Mouse (Mus musculus) heart, embryonic 14.5 days (tissue): ENCODE data around the gene Cd300lg. TPM values are rescaled to one million over a fixed set of nuclear protein-coding genes. Genes with fewer than 3 reads are reported as not detected.
A peak's percentile ranks its signal among the peaks of the same experiment; 100 is the strongest.

ENCODE experiments used
- ATAC-seq: fragments of 200-750 bp; cut with Nextera tagmentation; 2 replicates; pipeline ENCODE4 v1.8.0; 2017; ENCODE audit warnings: low read depth, moderate TSS enrichment; ENCODE audit not compliant: insufficient number of reproducible peaks, insufficient read depth, low FRiP score
- H3K27ac ChIP-seq, 2 experiments: fragments of 200-500 bp in 1 of 2; fragments of 300-500 bp in 1 of 2; sonication (generic) in 1 of 2; replicated peaks in 1 of 2; 2 replicates each; pipeline ENCODE4 v1.5.1; 2012 to 2014; ENCODE audit warnings: low read depth in 2 of 2, low read length in 2 of 2, control low read depth in 1 of 2, mild to moderate bottlenecking in 1 of 2, mixed read lengths in 1 of 2; ENCODE audit not compliant: control insufficient read depth in 1 of 2, insufficient read depth in 1 of 2
- H3K27me3 ChIP-seq: fragments of 300-500 bp; sonication (generic); 2 replicates; pipeline ENCODE4 v1.6.1; 2014; ENCODE audit warnings: mild to moderate bottlenecking, low read length, control low read depth; ENCODE audit not compliant: control insufficient read depth, insufficient read depth
- H3K36me3 ChIP-seq: fragments of 300-500 bp; sonication (generic); 2 replicates; pipeline ENCODE4 v1.6.1; 2014; ENCODE audit warnings: mild to moderate bottlenecking, control low read depth, low read length, mixed read lengths; ENCODE audit not compliant: control insufficient read depth, insufficient read depth
- H3K4me1 ChIP-seq, 2 experiments: fragments of 200-500 bp in 1 of 2; fragments of 300-500 bp in 1 of 2; sonication (generic) in 1 of 2; 2 replicates each; pipeline ENCODE4 v1.6.1; 2012 to 2014; ENCODE audit warnings: low read length in 2 of 2, control low read depth in 1 of 2, mixed read lengths in 1 of 2; ENCODE audit not compliant: control insufficient read depth in 2 of 2, insufficient read depth in 2 of 2
- H3K4me2 ChIP-seq: fragments of 300-500 bp; sonication (generic); 2 replicates; pipeline ENCODE4 v1.6.1; 2014; ENCODE audit warnings: mild to moderate bottlenecking, low read length
- H3K4me3 ChIP-seq, 2 experiments: fragments of 200-500 bp in 1 of 2; fragments of 300-500 bp in 1 of 2; sonication (generic) in 1 of 2; 2 replicates each; pipeline ENCODE4 v1.5.1; 2012 to 2014; ENCODE audit warnings: low read length in 2 of 2, mild to moderate bottlenecking in 2 of 2, control low read depth in 1 of 2, low read depth in 1 of 2, moderate library complexity in 1 of 2; ENCODE audit not compliant: control insufficient read depth in 1 of 2, insufficient read depth in 1 of 2
- H3K9ac ChIP-seq: fragments of 300-500 bp; sonication (generic); 2 replicates; pipeline ENCODE4 v1.6.1; 2014; ENCODE audit warnings: mild to moderate bottlenecking, low read length
- H3K9me3 ChIP-seq: fragments of 300-500 bp; sonication (generic); 2 replicates; pipeline ENCODE4 v1.6.1; 2016; ENCODE audit warnings: low read length, control low read depth; ENCODE audit not compliant: control insufficient read depth
- whole genome bisulfite sequencing: fragments of 180-500 bp; shearing (Covaris S2); extraction: QIAGEN DNeasy Blood & Tissue Kit; methylation state at CpG from one replicate; pipeline ENCODE4 v1.1.7; 2014; 5-methylcytosine and 5-hydroxymethylcytosine counted together
- polyA plus RNA-seq: library from polyadenylated mRNA; unstranded; fragments of >200 nt; fragmentation: Nextera tagmentation; extraction: Ambion mirVana; gene quantifications from 2 replicates; pipeline ENCODE4 v1.2.1, GENCODE M21; 2014

Cd300lg gene
- 4.2 and 4.8 TPM in 2 replicates for polyA plus RNA-seq

GRCm38 (mm10) chr11:102041350-102041949 is at the start of gene Cd300lg:
Cd300lg (plus strand) TSS chr11:102041509.
- WGBS: 62% methylated on average over 4 of the region's 5 CpGs
- peak within 1 kb of the TSS; percentile 37 for H3K4me2 ChIP-seq
- ATAC-seq: no peak
- no peak within 1 kb of the TSS for H3K9ac ChIP-seq
- peak within 1 kb of the TSS; percentile 1 to 18; a peak in 2 of 4 replicates for H3K4me3 ChIP-seq
- no peaks in the 10 kb centered on the region for H3K36me3 ChIP-seq
- H3K9me3 ChIP-seq: peaks cover 13% of the 10 kb centered on the region
- no peaks in the 10 kb centered on the region for H3K27me3 ChIP-seq
- peaks cover 0 to 5% of the 10 kb centered on the region in 2 experiments; a peak in 1 of 4 replicates for H3K4me1 ChIP-seq
- H3K27ac ChIP-seq: no peak within 1 kb of the TSS

DNA sequence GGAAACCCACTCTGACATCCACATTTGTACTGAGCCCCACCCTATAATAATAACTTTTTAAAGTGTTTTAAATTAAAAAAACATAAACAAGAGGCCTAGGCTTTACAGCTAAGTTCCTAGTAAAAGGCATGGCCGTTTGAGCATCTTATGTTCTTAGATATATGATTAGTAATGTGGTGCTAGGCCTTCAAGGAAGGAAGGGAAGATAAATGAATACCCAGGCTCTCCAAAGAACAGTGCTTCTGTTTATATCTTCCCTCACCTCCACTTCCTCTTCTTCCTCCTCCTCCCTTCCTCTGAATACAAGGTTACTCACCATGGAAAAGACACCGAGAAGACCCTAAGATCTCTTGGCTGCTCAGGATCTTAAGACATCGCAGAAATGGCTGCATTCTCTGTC is 49.5 kb upstream of the Cd300lg start:
- ATAC-seq: no peak
- Histone ChIP-seq H3K4me2 (no peak overlapping the region), H3K27ac (no peak overlapping the region), H3K36me3 (no peaks in the 10 kb centered on the region), H3K4me3 (no peak overlapping the region), H3K4me1 (peaks cover 4 to 5% of the 10 kb centered on the region in 2 experiments; a peak in 3 of 4 replicates), H3K9me3 (no peaks in the 10 kb centered on the region), H3K9ac (no peak overlapping the region), H3K27me3 (no peaks in the 10 kb centered on the region)
- 64% methylated on average over 3 of the region's 3 CpGs for WGBS

DNA sequence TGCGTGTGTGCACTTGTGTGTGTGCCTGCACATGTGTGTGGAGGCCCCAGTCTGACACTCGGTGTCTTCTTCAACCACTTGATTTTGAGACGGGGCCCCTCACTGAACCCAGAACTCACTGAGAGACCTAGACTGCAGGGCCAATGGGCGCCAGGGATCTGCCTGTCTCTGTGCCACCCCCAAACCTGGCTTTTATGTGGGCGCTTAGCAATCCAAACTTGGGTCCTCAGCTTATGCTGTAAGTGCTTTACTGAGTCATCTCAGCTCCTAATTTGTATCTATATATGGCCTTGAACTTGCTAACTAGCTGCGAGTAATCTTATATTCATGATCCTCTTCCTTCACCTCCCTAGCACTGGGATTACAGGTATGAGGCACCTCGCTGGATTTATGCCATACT is 48.9 kb upstream of the Cd300lg start:
- no peak overlapping the region for H3K27ac ChIP-seq
- H3K4me3 ChIP-seq: no peak overlapping the region
- H3K27me3 ChIP-seq: no peaks in the 10 kb centered on the region
- H3K4me1 ChIP-seq: peaks cover 5 to 6% of the 10 kb centered on the region in 2 experiments; a peak in 3 of 4 replicates
- no peak overlapping the region for H3K4me2 ChIP-seq
- no peak overlapping the region for H3K9ac ChIP-seq
- no peaks in the 10 kb centered on the region for H3K36me3 ChIP-seq
- WGBS: 86% methylated on average over 7 of the region's 7 CpGs
- no peak for ATAC-seq
- H3K9me3 ChIP-seq: no peaks in the 10 kb centered on the region

- Histone ChIP-seq H3K27ac (peak overlapping the region in 1 of 2 experiments; percentile 25; a peak in 1 of 4 replicates), H3K4me1 (peaks cover 5 to 11% of the 10 kb centered on the region in 2 experiments; a peak in 3 of 4 replicates), H3K27me3 (no peaks in the 10 kb centered on the region), H3K36me3 (no peaks in the 10 kb centered on the region), H3K9ac (no peak overlapping the region), H3K9me3 (no peaks in the 10 kb centered on the region), H3K4me2 (no peak overlapping the region), H3K4me3 (no peak overlapping the region)
- 28% methylated on average over 8 of the region's 8 CpGs for WGBS
- ATAC-seq: peak; percentile 39; the same call in 1 of the 2 replicates
Measured at GRCm38 (mm10) chr11:101994100-101994499, 47.2 kb upstream of the Cd300lg start.

- WGBS: 75% methylated on average over 7 of the region's 7 CpGs
Measured at GRCm38 (mm10) chr11:101995938-101996337, 45.4 kb upstream of the Cd300lg start.

DNA sequence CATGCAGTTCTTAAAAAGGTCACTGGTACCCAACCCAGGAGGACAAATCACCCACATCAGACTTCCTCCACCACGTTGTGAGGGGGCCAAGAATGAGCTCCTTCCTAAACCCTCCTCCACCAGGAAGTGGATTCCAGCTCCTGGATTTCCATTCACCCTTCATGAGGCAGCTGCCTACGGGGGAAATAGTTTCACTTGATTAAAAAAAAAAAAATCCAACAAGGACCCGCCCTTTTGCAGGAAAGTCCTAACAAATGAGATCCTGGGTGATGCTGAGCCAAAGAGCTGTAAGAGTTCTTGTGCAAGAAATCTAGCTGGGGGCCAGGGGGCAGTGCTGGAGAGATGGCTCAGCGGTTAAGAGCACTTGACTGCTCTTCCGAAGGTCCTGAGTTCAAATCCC is 43.1 kb upstream of the Cd300lg start:
- H3K27me3 ChIP-seq: no peaks in the 10 kb centered on the region
- no peak overlapping the region for H3K4me2 ChIP-seq
- H3K36me3 ChIP-seq: no peaks in the 10 kb centered on the region
- no peak overlapping the region for H3K9ac ChIP-seq
- no peaks in the 10 kb centered on the region for H3K9me3 ChIP-seq
- H3K4me1 ChIP-seq: peaks cover 7 to 17% of the 10 kb centered on the region in 2 experiments; a peak in 3 of 4 replicates
- 46% methylated on average over 5 of the region's 5 CpGs for WGBS
- no peak for ATAC-seq
- no peak overlapping the region for H3K4me3 ChIP-seq
- H3K27ac ChIP-seq: no peak overlapping the region

More at GRCm38 (mm10) chr11:101995938-101996337, 45.4 kb upstream of the Cd300lg start:
- Histone ChIP-seq H3K36me3 (no peaks in the 10 kb centered on the region), H3K4me1 (peaks cover 7 to 17% of the 10 kb centered on the region in 2 experiments; a peak in 3 of 4 replicates), H3K9ac (no peak overlapping the region), H3K27ac (no peak overlapping the region), H3K4me3 (no peak overlapping the region), H3K27me3 (no peaks in the 10 kb centered on the region), H3K4me2 (no peak overlapping the region), H3K9me3 (no peaks in the 10 kb centered on the region)
- no peak for ATAC-seq

DNA sequence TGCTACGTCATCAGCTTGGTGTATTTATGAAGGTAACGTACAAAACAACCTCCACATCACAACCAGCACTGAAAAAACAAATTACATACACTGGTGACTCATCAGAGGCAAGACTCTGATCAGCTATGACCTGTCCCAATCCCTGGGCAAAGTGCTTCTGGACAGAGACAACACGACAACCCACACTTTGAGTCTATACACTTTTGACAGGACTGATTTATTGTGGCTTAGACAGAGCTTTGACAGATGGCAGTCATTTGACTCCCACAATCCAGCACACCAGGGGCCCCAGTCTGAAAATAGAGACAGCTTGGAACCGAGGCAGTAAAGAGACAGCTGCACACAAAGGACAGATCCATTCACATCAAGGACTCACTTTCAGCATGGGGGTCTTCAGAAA is 41.8 kb upstream of the Cd300lg start:
- peaks cover 2 to 13% of the 10 kb centered on the region in 2 experiments; a peak in 2 of 4 replicates for H3K4me1 ChIP-seq
- H3K9ac ChIP-seq: no peak overlapping the region
- ATAC-seq: no peak
- H3K27me3 ChIP-seq: no peaks in the 10 kb centered on the region
- H3K9me3 ChIP-seq: no peaks in the 10 kb centered on the region
- H3K4me2 ChIP-seq: no peak overlapping the region
- H3K27ac ChIP-seq: peak overlapping the region in 1 of 2 experiments; percentile 25; a peak in 1 of 4 replicates
- no peaks in the 10 kb centered on the region for H3K36me3 ChIP-seq
- 46% methylated on average over 4 of the region's 4 CpGs for WGBS
- H3K4me3 ChIP-seq: no peak overlapping the region
